Mouse (Mus musculus): Measurements from ENCODE around the gene Slc25a28.

Gene Slc25a28

DNA sequence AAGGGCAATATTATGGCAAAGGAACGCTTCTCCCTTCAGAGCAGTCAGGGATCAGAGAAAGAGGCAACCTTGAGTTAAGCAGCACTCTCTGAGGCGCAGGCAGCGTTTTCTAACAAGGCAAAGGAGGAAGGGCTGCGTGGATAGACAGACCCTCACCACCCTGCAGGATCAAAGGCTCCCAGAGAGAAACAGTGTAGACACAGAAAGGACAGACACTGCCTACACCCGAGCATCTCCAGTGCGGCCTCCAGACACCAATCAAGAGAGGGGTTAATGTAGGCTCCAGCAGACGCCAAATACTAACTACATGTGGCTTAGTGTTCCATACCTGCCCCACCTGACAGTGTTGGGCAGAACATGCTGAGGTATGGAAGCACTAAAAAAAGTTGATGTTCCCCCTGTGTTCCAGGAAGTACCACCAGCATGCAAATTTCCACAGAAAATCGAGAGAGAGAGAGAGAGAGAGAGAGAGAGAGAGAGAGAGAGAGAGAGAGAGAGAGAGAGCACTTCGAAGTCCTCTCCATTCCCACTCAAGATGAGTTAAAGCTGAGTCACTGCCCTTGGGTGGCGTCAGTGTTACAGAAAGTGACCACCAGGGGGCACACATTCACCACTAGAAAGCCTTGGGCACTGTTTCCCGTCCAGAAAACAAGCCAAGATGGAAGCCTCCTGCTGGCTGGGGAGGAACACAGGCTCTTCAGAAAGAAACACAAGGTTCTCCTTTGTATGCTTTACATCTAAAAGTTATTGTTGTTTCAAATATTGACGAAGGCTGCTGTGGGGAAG lies 44.0 kb downstream of the Slc25a28 start:
- peak; percentile 94 for DNase-seq (ENCODE audit: low read depth, low spot score)
- no peaks in the 10 kb centered on the region for H3K27me3 ChIP-seq (ENCODE audit: control insufficient read depth, insufficient read depth, low read length, poor library complexity, severe bottlenecking)

DNA sequence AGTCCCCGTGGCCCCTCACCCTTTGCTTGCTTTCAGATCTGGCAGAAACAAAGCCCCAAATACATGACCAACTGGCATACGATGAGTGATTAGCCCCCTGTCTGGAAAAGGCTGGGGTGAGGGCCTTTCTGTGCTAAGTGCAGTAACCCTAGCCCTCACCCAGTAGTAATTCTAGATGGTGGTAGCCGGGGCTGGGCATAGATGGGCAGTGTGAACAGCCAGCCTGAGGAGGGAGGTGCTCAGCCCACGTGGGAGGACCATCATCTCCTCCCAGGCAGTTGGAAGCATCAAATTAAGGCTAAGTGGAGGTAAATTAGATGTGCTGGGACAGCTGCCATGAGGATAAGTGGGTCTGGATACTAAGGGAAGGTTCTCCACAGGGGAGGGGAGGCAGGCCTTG lies 45.6 kb downstream of the Slc25a28 start:
- Histone ChIP-seq H3K36me3 (ENCODE audit: control insufficient read depth, insufficient read depth, low read length, poor library complexity, severe bottlenecking) (no peaks in the 10 kb centered on the region), H3K27me3 (ENCODE audit: control insufficient read depth, insufficient read depth, low read length, poor library complexity, severe bottlenecking) (no peaks in the 10 kb centered on the region)
- DNase-seq (ENCODE audit: low read depth, low spot score), result no peak

More for the DNA sequence above, 44.0 kb downstream of the Slc25a28 start:
- H3K36me3 ChIP-seq (ENCODE audit: control insufficient read depth, insufficient read depth, low read length, poor library complexity, severe bottlenecking), result no peaks in the 10 kb centered on the region

DNA sequence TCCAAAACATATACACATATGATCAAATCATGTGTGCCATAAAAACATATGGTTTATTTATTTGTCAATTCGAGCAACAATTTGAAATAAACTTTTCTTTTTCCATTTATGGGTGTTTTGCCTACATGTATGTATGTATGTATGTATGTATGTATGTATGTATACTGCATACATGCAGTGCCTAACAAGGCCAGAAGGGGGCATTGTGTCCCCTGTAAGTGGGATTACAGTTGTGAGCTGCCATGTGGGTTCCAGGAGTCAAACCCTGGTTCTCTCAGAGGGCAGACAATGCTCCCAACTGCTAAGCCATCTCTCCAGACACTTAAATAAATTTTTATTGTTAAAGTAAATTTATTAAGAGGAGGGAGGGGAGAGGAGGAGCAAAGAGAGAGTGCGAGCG lies 47.3 kb downstream of the Slc25a28 start:
- DNase-seq (ENCODE audit: low read depth, low spot score), result no peak
- H3K36me3 ChIP-seq (ENCODE audit: control insufficient read depth, insufficient read depth, low read length, poor library complexity, severe bottlenecking), result no peaks in the 10 kb centered on the region
- no peaks in the 10 kb centered on the region for H3K27me3 ChIP-seq (ENCODE audit: control insufficient read depth, insufficient read depth, low read length, poor library complexity, severe bottlenecking)

GRCm38 (mm10) chr19:43626160-43626559 lies 48.5 kb downstream of the Slc25a28 start:
- DNase-seq (ENCODE audit: low read depth, low spot score), result no peak
- H3K36me3 ChIP-seq (ENCODE audit: control insufficient read depth, insufficient read depth, low read length, poor library complexity, severe bottlenecking), result no peaks in the 10 kb centered on the region
- no peaks in the 10 kb centered on the region for H3K27me3 ChIP-seq (ENCODE audit: control insufficient read depth, insufficient read depth, low read length, poor library complexity, severe bottlenecking)

DNA sequence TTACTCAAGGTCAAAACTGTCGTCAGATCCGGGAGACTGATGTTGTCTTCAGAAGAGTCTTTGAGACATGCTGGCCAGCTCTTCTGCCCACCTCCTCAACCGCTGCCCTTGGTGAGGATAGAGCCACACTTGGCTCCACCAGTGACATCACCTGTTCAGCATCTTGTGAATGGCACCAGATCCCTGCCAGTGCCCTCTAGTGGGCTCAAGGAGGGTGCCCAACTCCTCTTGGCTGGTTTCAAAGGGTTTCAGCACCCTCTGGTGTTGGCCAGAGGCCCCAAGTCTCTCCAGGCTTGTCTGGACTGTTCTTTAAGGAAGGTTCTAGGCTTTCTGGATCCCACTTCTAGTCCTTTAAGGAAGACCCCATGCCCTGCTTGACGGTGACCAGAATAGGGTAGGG lies 50.8 kb downstream of the Slc25a28 start:
- peak; percentile 87 for DNase-seq (ENCODE audit: low read depth, low spot score)
- no peaks in the 10 kb centered on the region for H3K36me3 ChIP-seq (ENCODE audit: control insufficient read depth, insufficient read depth, low read length, poor library complexity, severe bottlenecking)
- H3K27me3 ChIP-seq (ENCODE audit: control insufficient read depth, insufficient read depth, low read length, poor library complexity, severe bottlenecking), result no peaks in the 10 kb centered on the region

DNA sequence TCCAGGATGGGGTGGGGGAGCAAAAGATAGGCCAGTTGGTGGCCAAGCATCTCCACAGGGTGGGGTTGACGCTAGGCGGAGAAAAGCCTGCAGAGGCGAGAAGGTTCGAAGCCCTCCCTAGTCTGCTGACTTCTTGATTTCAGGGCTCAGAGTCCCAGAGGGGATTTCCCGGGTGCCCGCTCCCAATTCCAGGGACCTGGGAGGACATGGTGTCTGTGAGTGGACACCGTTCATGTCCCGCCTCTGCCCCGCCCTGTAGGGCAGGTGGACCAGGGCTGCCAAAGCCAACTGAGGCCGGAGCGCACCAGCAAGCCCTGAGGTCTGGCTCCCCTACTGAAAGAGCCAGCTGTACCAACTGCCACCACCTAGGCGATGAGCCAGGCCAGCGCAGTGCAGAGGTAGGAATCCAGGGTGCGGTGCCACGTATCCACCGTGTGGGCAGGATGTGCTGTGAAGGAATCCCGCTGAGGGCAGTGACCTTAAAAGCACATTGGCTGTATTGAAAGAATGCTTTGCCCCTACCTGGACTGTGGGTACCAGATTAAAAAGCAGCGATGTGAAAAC lies 54.7 kb downstream of the Slc25a28 start:
- DNase-seq (ENCODE audit: low read depth, low spot score), result no peak
- peaks cover 8% of the 10 kb centered on the region; the same call in 1 of the 2 replicates for H3K27me3 ChIP-seq (ENCODE audit: control insufficient read depth, insufficient read depth, low read length, poor library complexity, severe bottlenecking)
- no peaks in the 10 kb centered on the region for H3K36me3 ChIP-seq (ENCODE audit: control insufficient read depth, insufficient read depth, low read length, poor library complexity, severe bottlenecking)

DNA sequence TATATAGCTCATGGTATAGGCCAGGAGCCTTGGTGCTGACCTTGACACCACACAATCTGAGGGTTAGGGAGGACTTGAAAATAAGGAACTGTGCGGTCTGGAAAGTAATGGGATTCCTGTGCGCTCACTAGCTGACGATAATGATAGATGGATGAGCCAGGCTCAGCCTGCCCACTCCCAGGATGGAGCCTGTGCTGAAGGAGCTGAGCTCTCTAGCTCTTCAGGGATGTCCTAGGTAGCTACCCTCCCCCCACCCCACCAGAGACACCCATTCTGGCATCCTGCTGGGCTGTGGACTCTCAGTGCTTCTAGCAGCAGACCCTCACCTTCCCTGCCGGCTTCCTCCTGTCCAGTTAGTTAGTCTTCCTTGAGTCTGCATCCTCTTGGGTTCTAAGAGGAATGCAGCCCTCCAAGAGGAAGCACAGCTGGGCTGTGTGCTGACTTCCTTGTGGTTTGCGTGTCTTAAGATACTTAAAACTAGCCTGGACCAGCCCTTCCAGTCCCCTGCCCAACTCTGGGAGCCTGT lies 56.1 kb downstream of the Slc25a28 start:
- Histone ChIP-seq H3K27me3 (ENCODE audit: control insufficient read depth, insufficient read depth, low read length, poor library complexity, severe bottlenecking) (peaks cover 8% of the 10 kb centered on the region; the same call in 1 of the 2 replicates), H3K36me3 (ENCODE audit: control insufficient read depth, insufficient read depth, low read length, poor library complexity, severe bottlenecking) (no peaks in the 10 kb centered on the region)
- DNase-seq (ENCODE audit: low read depth, low spot score), result no peak

DNA sequence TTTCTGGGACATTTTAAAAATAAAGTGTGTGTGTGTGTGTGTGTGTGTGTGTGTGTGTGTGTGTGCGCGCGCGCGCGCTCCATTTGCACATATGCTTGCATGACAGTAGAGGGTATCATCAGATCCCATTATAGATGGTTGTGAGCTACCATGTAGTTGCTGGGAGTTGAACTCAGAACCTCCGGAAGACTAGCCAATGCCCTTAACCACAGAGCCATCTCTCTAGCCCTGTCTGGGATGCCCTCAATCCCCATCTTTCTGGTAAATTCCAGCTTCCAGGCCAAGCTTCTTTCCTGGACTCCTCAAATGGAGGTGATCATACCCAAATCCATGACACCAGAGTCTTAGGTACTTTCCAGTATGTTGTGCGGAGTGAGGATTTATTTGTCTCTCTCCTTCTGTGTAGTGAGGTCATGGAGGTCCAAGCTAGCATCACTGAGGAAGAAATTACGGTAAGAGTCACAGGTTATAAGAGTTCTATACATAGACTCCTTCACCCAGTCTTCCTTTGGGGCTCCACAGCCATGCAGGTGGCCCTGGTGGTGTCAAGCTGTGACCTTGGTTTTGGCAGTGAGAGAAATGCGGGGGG lies 56.8 kb downstream of the Slc25a28 start:
- DNase-seq (ENCODE audit: low read depth, low spot score), result no peak
- peaks cover 8% of the 10 kb centered on the region; the same call in 1 of the 2 replicates for H3K27me3 ChIP-seq (ENCODE audit: control insufficient read depth, insufficient read depth, low read length, poor library complexity, severe bottlenecking)
- H3K36me3 ChIP-seq (ENCODE audit: control insufficient read depth, insufficient read depth, low read length, poor library complexity, severe bottlenecking), result no peaks in the 10 kb centered on the region

- no peak for DNase-seq (ENCODE audit: low read depth, low spot score)
- Histone ChIP-seq H3K27me3 (ENCODE audit: control insufficient read depth, insufficient read depth, low read length, poor library complexity, severe bottlenecking) (peaks cover 8% of the 10 kb centered on the region; the same call in 1 of the 2 replicates), H3K36me3 (ENCODE audit: control insufficient read depth, insufficient read depth, low read length, poor library complexity, severe bottlenecking) (no peaks in the 10 kb centered on the region)
These were observed 57.8 kb downstream of the Slc25a28 start for GRCm38 (mm10) chr19:43616889-43617288.

- H3K36me3 ChIP-seq (ENCODE audit: control insufficient read depth, insufficient read depth, low read length, poor library complexity, severe bottlenecking), result no peaks in the 10 kb centered on the region
- H3K27me3 ChIP-seq (ENCODE audit: control insufficient read depth, insufficient read depth, low read length, poor library complexity, severe bottlenecking), result peaks cover 10% of the 10 kb centered on the region; the same call in 1 of the 2 replicates
- no peak for DNase-seq (ENCODE audit: low read depth, low spot score)
These were observed 58.2 kb downstream of the Slc25a28 start for GRCm38 (mm10) chr19:43616415-43616861.

- Histone ChIP-seq H3K36me3 (ENCODE audit: control insufficient read depth, insufficient read depth, low read length, poor library complexity, severe bottlenecking) (no peaks in the 10 kb centered on the region), H3K27me3 (ENCODE audit: control insufficient read depth, insufficient read depth, low read length, poor library complexity, severe bottlenecking) (peaks cover 10% of the 10 kb centered on the region; the same call in 1 of the 2 replicates)
- DNase-seq (ENCODE audit: low read depth, low spot score), result peak; percentile 28
These were observed 58.9 kb downstream of the Slc25a28 start for GRCm38 (mm10) chr19:43615571-43616414.

DNA sequence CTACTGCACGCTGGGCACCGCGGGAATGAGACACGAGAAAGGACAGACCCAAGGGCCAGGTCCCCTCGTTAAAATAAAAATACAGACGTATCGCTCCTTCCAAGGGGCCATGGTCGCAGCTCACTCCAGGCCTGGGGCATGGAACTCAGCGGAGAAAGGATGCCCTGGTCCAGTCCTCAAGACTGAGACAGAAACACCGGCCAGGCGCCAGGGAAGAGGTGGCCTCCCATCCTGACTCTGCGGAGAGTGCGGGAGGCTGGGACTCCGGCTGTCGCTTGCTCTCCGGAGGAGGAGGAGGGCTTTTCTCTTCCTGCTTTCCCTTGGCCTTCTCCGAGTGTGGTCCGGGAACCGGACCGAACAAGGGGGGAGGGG lies 59.6 kb downstream of the Slc25a28 start:
- Histone ChIP-seq H3K27me3 (ENCODE audit: control insufficient read depth, insufficient read depth, low read length, poor library complexity, severe bottlenecking) (peaks cover 10% of the 10 kb centered on the region; the same call in 1 of the 2 replicates), H3K36me3 (ENCODE audit: control insufficient read depth, insufficient read depth, low read length, poor library complexity, severe bottlenecking) (no peaks in the 10 kb centered on the region)
- DNase-seq (ENCODE audit: low read depth, low spot score), result no peak

DNA sequence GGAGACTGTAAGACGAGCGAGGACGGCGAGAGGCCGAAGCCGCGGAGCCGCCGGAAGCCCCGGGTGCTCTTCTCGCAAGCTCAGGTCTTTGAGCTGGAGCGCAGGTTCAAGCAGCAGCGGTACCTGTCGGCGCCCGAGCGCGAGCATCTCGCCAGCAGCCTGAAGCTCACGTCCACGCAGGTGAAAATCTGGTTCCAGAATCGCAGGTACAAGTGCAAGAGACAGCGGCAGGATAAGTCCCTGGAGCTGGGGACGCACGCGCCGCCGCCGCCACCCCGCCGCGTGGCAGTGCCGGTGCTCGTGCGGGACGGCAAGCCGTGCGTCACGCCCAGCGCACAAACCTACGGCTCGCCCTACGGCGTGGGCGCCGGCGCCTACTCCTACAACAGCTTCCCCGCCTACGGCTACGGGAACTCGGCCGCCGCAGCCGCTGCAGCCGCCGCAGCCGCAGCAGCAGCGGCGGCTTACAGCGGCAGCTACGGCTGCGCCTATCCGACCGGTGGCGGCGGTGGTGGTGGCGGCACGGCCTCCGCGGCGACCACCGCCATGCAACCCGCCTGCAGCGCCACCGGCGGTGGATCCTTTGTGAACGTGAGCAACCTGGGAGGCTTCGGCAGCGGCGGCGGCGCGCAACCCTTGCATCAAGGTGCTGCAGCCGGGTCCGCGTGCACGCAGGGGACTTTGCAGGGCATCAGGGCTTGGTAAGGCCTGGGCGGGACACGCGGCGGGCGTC lies 60.2 kb downstream of the Slc25a28 start:
- peak; percentile 60 for DNase-seq (ENCODE audit: low read depth, low spot score)
- no peaks in the 10 kb centered on the region for H3K36me3 ChIP-seq (ENCODE audit: control insufficient read depth, insufficient read depth, low read length, poor library complexity, severe bottlenecking)
- peaks cover 10% of the 10 kb centered on the region; the same call in 1 of the 2 replicates for H3K27me3 ChIP-seq (ENCODE audit: control insufficient read depth, insufficient read depth, low read length, poor library complexity, severe bottlenecking)

All from splenic B cell, adult 2 months (primary cell).